Mouse (Mus musculus) granulocyte monocyte progenitor cell, adult 5-6 weeks (primary cell): ENCODE measurements at regions not wholly inside any gene's neighbourhood (a gene's known extent, or its start where the extent isn't known, plus 50 kb on each side); places are given as distances from the start of the nearest gene placed in this dataset.

Experiments used
- ATAC-seq: replicated peaks from 2 replicates; pipeline ENCODE4 v1.8.0; 2016; ENCODE audit warnings: mild to moderate bottlenecking, moderate TSS enrichment, inconsistent platforms; ENCODE audit not compliant: poor library complexity, severe bottlenecking

GRCm38 (mm10) chr6:32739162-32739745 lies 151.3 kb upstream of the Plxna4 start:
- no peak for ATAC-seq

DNA sequence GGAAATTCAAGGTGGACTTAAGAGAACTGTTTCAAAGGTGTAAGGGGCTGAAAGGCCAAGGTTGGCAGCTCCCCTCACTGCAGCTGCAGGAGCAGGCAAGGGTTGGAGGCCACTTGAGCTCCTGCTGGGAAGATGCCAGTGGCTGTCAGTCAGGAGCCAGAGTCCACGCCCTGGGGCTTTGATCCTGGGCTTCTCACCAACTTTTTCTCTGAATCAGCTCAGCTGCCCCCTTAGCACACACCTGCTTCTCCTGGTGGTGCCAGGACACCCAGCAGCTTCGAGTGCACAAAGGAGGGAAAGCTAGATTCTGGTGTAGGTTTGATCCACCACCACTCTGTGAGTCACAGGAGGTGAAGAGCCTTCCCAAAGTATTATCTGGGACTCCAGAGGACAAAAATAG lies 140.7 kb upstream of the Plxna4 start:
- ATAC-seq: no peak

DNA sequence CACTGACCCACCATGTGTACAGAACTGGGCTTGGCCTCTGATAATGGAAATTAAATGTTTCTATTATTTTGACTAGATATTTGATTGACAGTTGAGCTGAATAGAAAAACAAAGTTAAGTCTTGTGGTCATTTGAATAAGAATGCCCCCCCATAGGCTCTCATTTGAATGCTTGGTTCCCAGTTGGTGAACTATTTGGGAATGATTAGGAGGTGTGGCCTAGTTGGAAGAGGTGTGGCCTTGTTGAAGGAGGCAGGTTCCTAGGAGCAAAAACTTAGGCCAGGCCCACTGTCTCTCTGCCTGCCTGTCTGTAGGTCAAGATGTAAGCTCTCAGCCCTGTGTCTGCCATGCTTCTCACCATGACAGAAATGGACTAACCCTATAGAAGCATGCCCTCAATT lies 138.6 kb upstream of the Plxna4 start:
- no peak for ATAC-seq

- peak; percentile 98 for ATAC-seq
Measured at GRCm38 (mm10) chr6:32717860-32718259, 129.9 kb upstream of the Plxna4 start.

GRCm38 (mm10) chr6:32715137-32715536 lies 127.1 kb upstream of the Plxna4 start:
- no peak for ATAC-seq

DNA sequence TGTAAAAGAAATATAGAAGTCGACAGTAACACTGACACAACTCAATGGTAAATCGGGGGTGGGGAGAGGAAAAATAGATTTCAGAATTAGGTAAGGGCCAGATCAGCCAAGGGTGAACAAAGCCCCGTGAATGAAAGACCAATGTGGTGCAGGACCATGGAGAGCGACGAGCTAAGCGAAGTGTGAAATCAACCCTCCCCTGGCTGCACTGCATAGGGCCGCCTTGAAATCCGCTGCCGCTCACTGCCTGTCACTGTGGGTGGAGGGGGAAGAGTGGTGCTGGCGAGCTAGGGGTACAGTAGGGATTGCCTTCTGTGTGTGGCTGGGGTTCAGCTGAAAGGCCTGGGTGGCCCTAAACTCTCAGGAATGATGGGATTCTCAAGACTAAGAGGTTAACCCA lies 122.2 kb upstream of the Plxna4 start:
- ATAC-seq: peak; percentile 67

GRCm38 (mm10) chr6:32709566-32709965 lies 121.6 kb upstream of the Plxna4 start:
- ATAC-seq: no peak

- no peak for ATAC-seq
Measured at GRCm38 (mm10) chr6:32707417-32707816, 119.4 kb upstream of the Plxna4 start.

DNA sequence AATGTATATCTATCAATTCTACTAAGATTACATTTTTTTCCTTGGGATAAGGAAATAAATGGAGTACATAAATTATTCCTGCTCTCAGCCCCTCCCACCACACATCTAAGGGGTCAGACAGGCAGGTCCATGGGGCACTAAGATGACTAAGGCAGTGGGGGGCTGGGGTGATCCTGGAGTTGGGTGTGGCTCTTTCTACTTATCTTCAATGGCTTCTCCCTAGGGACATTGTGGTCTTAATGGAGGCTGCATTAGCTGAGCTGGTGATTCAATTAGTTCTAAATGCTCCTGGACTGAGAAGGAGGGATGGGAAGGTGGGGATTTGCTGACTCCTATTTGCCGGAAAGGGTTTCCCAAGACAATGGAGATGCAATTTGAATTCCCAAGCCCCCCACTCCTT lies 118.4 kb upstream of the Plxna4 start:
- no peak for ATAC-seq

DNA sequence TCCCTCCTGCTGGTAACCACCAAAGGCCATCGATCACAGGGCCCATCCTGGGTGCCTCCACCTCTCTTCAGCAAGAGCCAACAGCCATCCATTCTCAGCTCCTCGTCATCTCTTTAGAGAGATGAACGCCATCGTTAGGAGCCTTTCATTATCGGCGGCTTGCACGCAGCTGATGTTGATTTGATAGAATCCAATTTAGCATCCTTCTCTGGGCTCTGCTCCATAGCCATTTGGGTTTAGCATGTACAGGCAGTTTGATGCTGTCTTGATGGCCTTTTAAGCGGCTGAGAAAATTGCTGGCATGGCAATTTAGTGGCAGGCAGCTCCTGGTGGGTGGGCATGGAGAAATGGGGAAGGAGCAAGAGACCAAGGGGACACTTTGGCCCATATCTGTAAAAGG lies 115.5 kb upstream of the Plxna4 start:
- ATAC-seq: no peak

DNA sequence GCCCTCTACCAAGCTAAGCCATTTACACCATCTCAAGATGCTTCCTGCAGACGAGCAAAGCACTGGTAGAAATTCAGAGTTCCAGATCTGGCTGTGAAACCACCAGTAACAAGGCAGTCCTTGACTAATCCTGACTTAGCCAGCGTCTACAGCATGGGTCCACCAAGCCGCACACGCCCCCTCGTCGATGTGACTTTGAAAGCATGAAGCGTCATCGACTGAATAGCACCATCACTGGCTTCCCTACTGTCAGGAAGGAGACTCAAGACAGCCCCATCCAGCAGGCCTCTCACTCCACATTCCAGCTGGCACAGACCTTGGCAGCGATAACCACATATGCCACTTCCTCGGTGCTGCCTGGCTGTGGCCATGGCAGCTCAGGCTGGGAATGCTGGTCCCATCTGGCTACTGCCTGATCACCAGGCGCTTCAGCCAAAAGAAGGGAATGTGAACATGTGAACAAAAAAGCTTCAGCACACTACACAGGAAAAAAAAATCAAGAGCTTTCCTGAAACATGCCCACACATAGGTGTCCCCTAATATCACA lies 114.3 kb upstream of the Plxna4 start:
- ATAC-seq: no peak

DNA sequence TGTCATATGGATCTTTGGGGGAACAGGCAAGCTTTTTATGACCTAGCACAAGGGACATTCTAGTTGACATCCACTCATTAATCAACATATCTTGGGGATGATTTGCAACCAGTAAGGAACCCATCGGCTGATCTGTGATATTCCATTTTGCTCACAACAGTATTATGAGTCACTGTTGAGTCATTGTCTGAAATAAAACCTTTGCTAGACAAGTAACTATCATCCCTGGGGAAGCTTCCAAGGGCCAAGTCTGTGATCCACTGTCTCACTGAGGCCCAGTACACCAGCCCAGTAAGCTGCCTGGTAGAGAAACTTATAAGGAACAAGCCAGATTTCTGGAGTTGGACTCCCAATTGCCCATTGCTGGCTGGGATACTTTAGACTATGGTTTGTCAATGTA lies 111.8 kb upstream of the Plxna4 start:
- no peak for ATAC-seq

GRCm38 (mm10) chr6:32697771-32698270 lies 109.8 kb upstream of the Plxna4 start:
- ATAC-seq: no peak

DNA sequence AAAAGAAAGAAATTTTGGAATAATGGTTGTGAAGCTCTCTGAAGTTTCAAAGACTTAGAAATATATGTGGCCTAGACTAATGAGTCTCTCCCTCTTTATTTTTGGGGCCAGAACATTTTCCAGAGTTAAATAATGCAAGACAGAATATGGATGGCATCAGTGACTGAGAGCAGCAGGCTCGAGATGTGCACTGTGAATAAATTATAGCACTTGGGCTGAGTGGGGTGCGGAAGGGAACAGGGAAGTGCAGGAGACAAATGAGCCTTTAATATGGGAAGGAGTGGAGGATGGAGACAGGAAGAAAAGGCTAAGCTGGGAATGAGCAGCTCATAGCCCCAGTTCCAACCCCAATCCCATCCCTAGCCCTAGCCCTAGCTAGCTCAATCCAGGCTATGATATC lies 108.0 kb upstream of the Plxna4 start:
- ATAC-seq: no peak

DNA sequence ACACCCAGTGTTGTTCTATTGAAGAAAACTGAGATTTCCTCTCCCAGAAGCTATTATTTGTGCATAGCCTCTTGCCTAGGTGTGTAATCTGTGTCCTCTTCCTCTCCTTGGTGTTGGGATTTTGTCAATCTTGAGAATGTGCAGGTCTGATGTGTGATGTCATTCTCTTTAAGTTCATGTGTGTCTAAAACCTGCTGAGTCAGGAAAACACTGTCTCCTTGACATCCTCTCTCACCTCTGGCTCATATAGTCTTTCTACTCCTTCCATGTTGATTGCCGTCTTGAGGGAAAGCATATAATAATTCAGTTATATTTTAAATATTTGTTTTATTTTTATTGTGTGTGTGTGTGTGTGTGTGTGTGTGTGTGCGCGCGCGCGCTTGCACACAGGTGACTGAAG lies 84.6 kb upstream of the Plxna4 start:
- no peak for ATAC-seq

- no peak for ATAC-seq
Measured at GRCm38 (mm10) chr6:32659743-32660142, 71.8 kb upstream of the Plxna4 start.

DNA sequence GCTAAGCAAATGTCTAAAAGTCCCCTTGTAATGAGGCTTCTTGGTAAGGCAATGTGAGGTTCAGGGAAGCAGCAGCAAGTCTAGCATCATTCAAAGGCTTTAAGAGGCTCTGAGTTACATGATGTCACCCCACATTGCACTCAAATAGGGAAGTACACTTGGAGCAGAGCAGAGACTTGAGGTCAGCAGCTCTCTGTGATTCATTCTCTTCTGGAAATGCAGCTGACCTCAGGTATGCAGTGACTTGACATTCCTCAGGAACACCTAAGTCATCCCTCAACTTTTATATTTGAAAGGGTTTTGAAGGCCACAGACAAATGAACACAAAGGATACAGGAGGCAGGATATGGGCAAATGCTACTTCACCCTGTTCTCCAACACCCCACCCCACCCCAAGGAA lies 69.4 kb upstream of the Plxna4 start:
- ATAC-seq: no peak

GRCm38 (mm10) chr6:32654188-32654587 lies 66.2 kb upstream of the Plxna4 start:
- no peak for ATAC-seq

- ATAC-seq: no peak
Measured at GRCm38 (mm10) chr6:32644016-32644415, 56.0 kb upstream of the Plxna4 start.

- no peak for ATAC-seq
Measured at GRCm38 (mm10) chr6:32638843-32639242, 50.9 kb upstream of the Plxna4 start.
